Mouse (Mus musculus) myocyte (in vitro differentiated cells): ENCODE measurements around the gene Trmt2a. TPM values are rescaled to one million over a fixed set of nuclear protein-coding genes. Genes with fewer than 3 reads are reported as not detected.

ENCODE experiments used
- H3K27me3 ChIP-seq: one replicate; pipeline ENCODE4 v1.6.1; 2011; ENCODE audit not compliant: control insufficient read depth, insufficient read depth, insufficient read length
- H3K36me3 ChIP-seq: one replicate; pipeline ENCODE4 v1.6.1; 2011; ENCODE audit not compliant: control insufficient read depth, insufficient read depth
- H3K4me2 ChIP-seq: one replicate; pipeline ENCODE4 v1.6.1; 2011; ENCODE audit warnings: low read depth, control low read depth
- H3K4me3 ChIP-seq: one replicate; pipeline ENCODE4 v1.5.1; 2011; ENCODE audit warnings: mild to moderate bottlenecking, control low read depth, moderate library complexity
- H3K79me2 ChIP-seq: one replicate; pipeline ENCODE4 v1.6.1; 2011; ENCODE audit not compliant: control insufficient read depth, insufficient read depth
- H3ac ChIP-seq: one replicate; pipeline ENCODE4 v1.6.1; 2011; ENCODE audit not compliant: control insufficient read depth, insufficient read length
- CEBPB ChIP-seq: IDR thresholded peaks from 2 replicates; pipeline ENCODE4 v1.6.1; 2011; ENCODE audit warnings: mild to moderate bottlenecking, moderate library complexity; ENCODE audit not compliant: poor library complexity, insufficient read depth, severe bottlenecking
- E2F4 ChIP-seq: IDR thresholded peaks from one replicate; pipeline ENCODE4 v1.6.1; 2011; ENCODE audit warnings: mild to moderate bottlenecking, control low read depth, moderate library complexity; ENCODE audit not compliant: insufficient read depth
- MAX ChIP-seq: IDR thresholded peaks from one replicate; pipeline ENCODE4 v1.6.1; 2011; ENCODE audit warnings: low read depth, mild to moderate bottlenecking, control low read depth
- MYOD1 ChIP-seq, 3 experiments: IDR thresholded peaks; one replicate each; pipeline ENCODE4 v1.6.1; 2011; ENCODE audit warnings: control low read depth in 2 of 3, low read depth in 2 of 3, mild to moderate bottlenecking in 2 of 3, moderate library complexity in 1 of 3; ENCODE audit not compliant: insufficient read length in 2 of 3, control insufficient read depth in 1 of 3
- MYOG ChIP-seq, 3 experiments: IDR thresholded peaks; one replicate each; pipeline ENCODE4 v1.6.1; 2011; ENCODE audit warnings: control low read depth in 2 of 3, low read depth in 2 of 3, mild to moderate bottlenecking in 2 of 3; ENCODE audit not compliant: insufficient read length in 2 of 3, control insufficient read depth in 1 of 3, insufficient read depth in 1 of 3
- POLR2A ChIP-seq: IDR thresholded peaks from one replicate; pipeline ENCODE4 v1.6.1; 2011; ENCODE audit warnings: low read depth, mild to moderate bottlenecking, control low read depth, moderate library complexity; ENCODE audit not compliant: insufficient read length
- POLR2AphosphoS2 ChIP-seq: IDR thresholded peaks from one replicate; pipeline ENCODE4 v1.6.1; 2011; ENCODE audit warnings: low read depth, control low read depth; ENCODE audit not compliant: insufficient read length
- REST ChIP-seq: IDR thresholded peaks from one replicate; pipeline ENCODE4 v1.6.1; 2011; ENCODE audit warnings: mild to moderate bottlenecking, control low read depth, moderate library complexity; ENCODE audit not compliant: insufficient read depth, insufficient read length
- SRF ChIP-seq: IDR thresholded peaks from one replicate; pipeline ENCODE4 v1.6.1; 2011; ENCODE audit warnings: low read depth; ENCODE audit not compliant: control insufficient read depth, insufficient read length
- TCF12 ChIP-seq: IDR thresholded peaks from one replicate; pipeline ENCODE4 v1.6.1; 2011; ENCODE audit warnings: mild to moderate bottlenecking, control low read depth; ENCODE audit not compliant: poor library complexity, insufficient read depth, severe bottlenecking
- TCF3 ChIP-seq: IDR thresholded peaks from one replicate; pipeline ENCODE4 v1.6.1; 2011; ENCODE audit warnings: low read depth, control low read depth; ENCODE audit not compliant: insufficient read length
- USF1 ChIP-seq: IDR thresholded peaks from one replicate; pipeline ENCODE4 v1.6.1; 2011; ENCODE audit warnings: low read depth, mild to moderate bottlenecking, control low read depth, moderate library complexity
- polyA plus RNA-seq: library from polyadenylated mRNA; unstranded; fragments of >200 nt; fragmentation: generic; extraction: Trizol; gene quantifications from one replicate; pipeline ENCODE4 v1.2.1, GENCODE M21; 2012; ENCODE audit warnings: missing spikeins

Gene Trmt2a
- polyA plus RNA-seq, 1 experiment = 47.8 TPM

DNA sequence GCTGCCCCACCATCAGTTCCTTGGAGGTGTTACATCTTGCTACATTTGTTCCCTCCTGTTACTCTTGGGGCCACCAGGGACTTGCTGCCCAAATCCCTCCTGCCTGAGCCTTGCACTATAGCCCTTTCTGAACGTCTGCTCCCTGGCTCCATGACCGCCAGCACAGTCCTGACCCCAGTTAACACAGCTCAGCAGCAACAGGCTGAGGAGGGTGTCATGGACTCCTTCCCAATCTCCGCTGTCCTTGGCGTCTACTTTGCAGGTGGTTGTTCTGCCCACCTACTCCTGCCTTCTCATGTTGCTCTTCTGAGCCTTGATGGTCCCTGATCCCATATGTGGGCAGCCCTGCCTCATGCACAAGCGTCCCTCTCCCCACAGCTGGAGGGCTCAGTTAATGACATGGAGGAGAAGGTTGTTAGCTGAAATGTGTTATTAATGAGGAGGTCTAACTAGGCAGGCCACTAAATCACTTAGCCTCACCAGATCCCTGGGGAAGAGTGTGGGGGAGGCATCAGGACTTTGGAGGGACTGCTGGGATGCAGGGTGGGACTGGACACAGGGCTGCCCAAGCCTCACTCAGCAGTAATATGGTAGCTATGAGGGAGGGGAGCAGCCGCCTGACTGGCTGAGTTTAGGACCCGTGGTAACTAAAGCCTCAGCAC is 44.9 kb upstream of the Trmt2a start:
- H3K4me3 ChIP-seq = no peak overlapping the region
- TF ChIP-seq CEBPB (no peak), TCF12 (no peak), MYOD1 (IDR thresholded peaks at IDR 0.05; ENCODE audit: control insufficient read depth in 1 of 3, insufficient read length in 2 of 3, low read depth in 2 of 3) (no peak), SRF (no peak), POLR2AphosphoS2 (no peak), MAX (no peak), USF1 (no peak), TCF3 (no peak), REST (no peak), E2F4 (no peak), POLR2A (no peak), MYOG (IDR thresholded peaks at IDR 0.05; ENCODE audit: control insufficient read depth in 1 of 3, insufficient read depth in 1 of 3, insufficient read length in 2 of 3, low read depth in 2 of 3) (no peak)
- no peak overlapping the region for H3ac ChIP-seq
- no peak overlapping the region for H3K4me2 ChIP-seq
- H3K36me3 ChIP-seq = no peaks in the 10 kb centered on the region
- peaks cover 30% of the 10 kb centered on the region for H3K27me3 ChIP-seq
- H3K79me2 ChIP-seq = no peaks in the 10 kb centered on the region

GRCm38 (mm10) chr16:18210701-18211416 is 37.6 kb upstream of the Trmt2a start:
- H3K79me2 ChIP-seq = no peaks in the 10 kb centered on the region
- H3K4me2 ChIP-seq = no peak overlapping the region
- H3K36me3 ChIP-seq = no peaks in the 10 kb centered on the region
- peaks cover 46% of the 10 kb centered on the region for H3K27me3 ChIP-seq
- H3ac ChIP-seq = no peak overlapping the region
- TF ChIP-seq E2F4 (no peak), MYOD1 (IDR thresholded peaks at IDR 0.05; ENCODE audit: control insufficient read depth in 1 of 3, insufficient read length in 2 of 3, low read depth in 2 of 3) (no peak), REST (no peak), TCF12 (no peak), MAX (no peak), TCF3 (no peak), SRF (no peak), POLR2AphosphoS2 (no peak), CEBPB (no peak), MYOG (IDR thresholded peaks at IDR 0.05; ENCODE audit: control insufficient read depth in 1 of 3, insufficient read depth in 1 of 3, insufficient read length in 2 of 3, low read depth in 2 of 3) (no peak), POLR2A (no peak), USF1 (no peak)
- no peak overlapping the region for H3K4me3 ChIP-seq

- Histone ChIP-seq H3K27me3 (peaks cover 41% of the 10 kb centered on the region), H3K4me3 (no peak overlapping the region), H3K79me2 (no peaks in the 10 kb centered on the region), H3K4me2 (no peak overlapping the region), H3K36me3 (no peaks in the 10 kb centered on the region), H3ac (no peak overlapping the region)
- no peak for TF ChIP-seq MYOG (IDR thresholded peaks at IDR 0.05; ENCODE audit: control insufficient read depth in 1 of 3, insufficient read depth in 1 of 3, insufficient read length in 2 of 3, low read depth in 2 of 3)
- no peak for TF ChIP-seq TCF3
- no peak for TF ChIP-seq USF1
- no peak for TF ChIP-seq REST
- no peak for TF ChIP-seq TCF12
- no peak for TF ChIP-seq POLR2A
Observed at GRCm38 (mm10) chr16:18211417-18212171, 36.9 kb upstream of the Trmt2a start.

GRCm38 (mm10) chr16:18213689-18214088 is 34.8 kb upstream of the Trmt2a start:
- no peak overlapping the region for H3K4me2 ChIP-seq
- TF ChIP-seq POLR2AphosphoS2 = no peak
- no peak for TF ChIP-seq MAX
- TF ChIP-seq REST = no peak
- TF ChIP-seq MYOD1 (IDR thresholded peaks at IDR 0.05; ENCODE audit: control insufficient read depth in 1 of 3, insufficient read length in 2 of 3, low read depth in 2 of 3) = no peak
- TF ChIP-seq POLR2A = no peak
- no peak for TF ChIP-seq SRF
- no peak for TF ChIP-seq TCF12
- TF ChIP-seq USF1 = no peak
- no peak for TF ChIP-seq CEBPB
- no peak for TF ChIP-seq E2F4
- TF ChIP-seq MYOG (IDR thresholded peaks at IDR 0.05; ENCODE audit: control insufficient read depth in 1 of 3, insufficient read depth in 1 of 3, insufficient read length in 2 of 3, low read depth in 2 of 3) = no peak
- TF ChIP-seq TCF3 = no peak

More at GRCm38 (mm10) chr16:18213689-18214088, 34.8 kb upstream of the Trmt2a start:
- H3K36me3 ChIP-seq = no peaks in the 10 kb centered on the region
- no peaks in the 10 kb centered on the region for H3K79me2 ChIP-seq
- H3K27me3 ChIP-seq = peaks cover 21% of the 10 kb centered on the region
- no peak overlapping the region for H3ac ChIP-seq
- H3K4me3 ChIP-seq = no peak overlapping the region
